31 mouse cellular contexts compared by ENCODE assay signal in the genomic region with DNA sequence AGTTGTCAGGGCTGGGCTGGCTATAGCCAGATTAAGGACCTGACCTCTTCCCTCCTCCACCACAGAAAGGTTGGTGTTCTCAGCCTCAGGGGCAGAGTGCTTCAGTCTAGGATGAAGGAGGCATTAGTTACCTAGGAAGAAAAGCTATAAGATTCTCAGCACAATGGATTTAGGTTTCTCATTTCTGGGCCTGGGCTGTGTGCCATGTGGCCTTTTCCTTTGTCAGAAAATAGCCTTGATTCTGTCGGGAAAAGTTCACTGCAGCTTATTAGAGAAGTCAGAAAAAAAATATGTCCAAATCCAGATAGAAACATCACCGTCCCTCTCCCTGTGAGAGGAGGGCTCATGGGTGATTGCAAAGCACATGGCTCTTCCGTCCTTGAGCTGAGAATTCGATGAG. TPM values are rescaled to one million over a fixed set of nuclear protein-coding genes. Genes with fewer than 3 reads are reported as not detected.
"Had no signal": no experiment of that assay in that cellular context is flagged by ENCODE, and none has a peak within 500 bp of the region (broad histone marks: within the 10 kb centered on the region; RNA-seq: fewer than 3 reads in every experiment).

No protein-coding gene starts in this region.

- H3K4me3 ChIP-seq: kidney, embryonic 15.5 days; layer of hippocampus, adult 2 months; limb, embryonic 10.5 days; limb, embryonic 13.5 days; liver, embryonic 12.5 days; liver, embryonic 15.5 days; lung, embryonic 15.5 days; midbrain, embryonic 10.5 days; midbrain, embryonic 13.5 days; myocyte; neural tube, embryonic 13.5 days had no signal

- H3K36me3 ChIP-seq: kidney, embryonic 15.5 days; limb, embryonic 10.5 days; limb, embryonic 13.5 days; liver, embryonic 12.5 days; liver, embryonic 15.5 days; lung, embryonic 15.5 days; midbrain, embryonic 10.5 days; midbrain, embryonic 13.5 days; neural tube, embryonic 13.5 days had no signal

- H3K27ac ChIP-seq: kidney, embryonic 15.5 days; layer of hippocampus, adult 2 months; limb, embryonic 10.5 days; limb, embryonic 13.5 days; liver, embryonic 12.5 days; liver, embryonic 15.5 days; lung, embryonic 15.5 days; midbrain, embryonic 10.5 days; midbrain, embryonic 13.5 days; neural tube, embryonic 13.5 days had no signal

- H3K9me3 ChIP-seq: kidney, embryonic 15.5 days; limb, embryonic 10.5 days; limb, embryonic 13.5 days; liver, embryonic 12.5 days; liver, embryonic 15.5 days; lung, embryonic 15.5 days; midbrain, embryonic 10.5 days; midbrain, embryonic 13.5 days; neural tube, embryonic 13.5 days had no signal

- H3K4me2 ChIP-seq: kidney, embryonic 15.5 days; limb, embryonic 13.5 days; liver, embryonic 12.5 days; liver, embryonic 15.5 days; lung, embryonic 15.5 days; midbrain, embryonic 13.5 days; neural tube, embryonic 13.5 days had no signal

- H3K27me3 ChIP-seq: kidney, embryonic 15.5 days; limb, embryonic 13.5 days; liver, embryonic 12.5 days; liver, embryonic 15.5 days; lung, embryonic 15.5 days; midbrain, embryonic 13.5 days; neural tube, embryonic 13.5 days had no signal

- H3K9ac ChIP-seq: kidney, embryonic 15.5 days; limb, embryonic 13.5 days; liver, embryonic 12.5 days; liver, embryonic 15.5 days; lung, embryonic 15.5 days; midbrain, embryonic 13.5 days; neural tube, embryonic 13.5 days had no signal

- DNase-seq: kidney, postnatal 25 days; layer of hippocampus, adult 9-11 months; liver; lung, adult 18-20 months; lung, postnatal 10 days; lung, postnatal 36 days; retina, postnatal 1 day; right cerebral cortex, postnatal 25 days; thymus, adult 18-20 months; thymus, postnatal 36 days had no signal

- H3K4me1 ChIP-seq: kidney, embryonic 15.5 days; limb, embryonic 10.5 days; limb, embryonic 13.5 days; liver, embryonic 12.5 days; liver, embryonic 15.5 days; lung, embryonic 15.5 days; midbrain, embryonic 13.5 days; neural tube, embryonic 13.5 days had no signal

- ATAC-seq: liver, embryonic 12.5 days; midbrain, embryonic 13.5 days; midbrain, embryonic 16.5 days had no signal

RNA-seq across cellular contexts. Expression of a gene that starts 33.2 kb away (rescaled TPM):
- total RNA-seq: layer of hippocampus, adult 2 months; layer of hippocampus, postnatal 25 days; left cerebral cortex, adult 18-20 months; left cerebral cortex, postnatal 25 days; monocyte, adult 5-6 weeks; neutrophil, adult 5-6 weeks had no signal
- polyA plus RNA-seq: kidney, embryonic 15.5 days; large intestine, adult 2 months; limb, embryonic 10.5 days; limb, embryonic 13.5 days; liver, embryonic 12.5 days; liver, embryonic 15.5 days; midbrain, embryonic 10.5 days; midbrain, embryonic 13.5 days; midbrain, embryonic 16.5 days; neural tube, embryonic 13.5 days; small intestine, adult 2 months; spleen, adult 2 months; testis, adult 2 months had no signal
